Mouse (Mus musculus) midbrain, embryonic 14.5 days (tissue): ENCODE measurements around the gene Ccp110. TPM values are rescaled to one million over a fixed set of nuclear protein-coding genes. Genes with fewer than 3 reads are reported as not detected.

Source experiments
- ATAC-seq: fragments of 200-750 bp; cut with Nextera tagmentation; 2 replicates; pipeline ENCODE4 v1.8.0; 2017; ENCODE audit warnings: moderate number of reproducible peaks, moderate library complexity; ENCODE audit not compliant: low FRiP score, low TSS enrichment
- DNase-seq: peaks from one replicate; pipeline ENCODE4 v3.0.0-alpha.2; 2015
- H3K27ac ChIP-seq: fragments of 300-500 bp; sonication (generic); replicated peaks from 2 replicates; pipeline ENCODE4 v1.5.1; 2014; ENCODE audit warnings: mild to moderate bottlenecking, low read depth, low read length, moderate library complexity
- H3K27me3 ChIP-seq: fragments of 300-500 bp; sonication (generic); 2 replicates; pipeline ENCODE4 v1.6.1; 2014; ENCODE audit warnings: low read length, control low read depth, mixed read lengths; ENCODE audit not compliant: control insufficient read depth, insufficient read depth
- H3K36me3 ChIP-seq: fragments of 300-500 bp; sonication (generic); 2 replicates; pipeline ENCODE4 v1.6.1; 2014; ENCODE audit warnings: low read length, control low read depth; ENCODE audit not compliant: control insufficient read depth, insufficient read depth
- H3K4me1 ChIP-seq: fragments of 300-500 bp; sonication (generic); 2 replicates; pipeline ENCODE4 v1.6.1; 2014; ENCODE audit warnings: mild to moderate bottlenecking, antibody characterized with exemption, low read length, control low read depth; ENCODE audit not compliant: control insufficient read depth, insufficient read depth
- H3K4me2 ChIP-seq: fragments of 300-500 bp; sonication (generic); 2 replicates; pipeline ENCODE4 v1.6.1; 2014; ENCODE audit warnings: mild to moderate bottlenecking, low read length, moderate library complexity
- H3K4me3 ChIP-seq: fragments of 300-500 bp; sonication (generic); replicated peaks from 2 replicates; pipeline ENCODE4 v1.5.1; 2014; ENCODE audit warnings: low read depth, low read length
- H3K9ac ChIP-seq: fragments of 300-500 bp; sonication (generic); replicated peaks from 2 replicates; pipeline ENCODE4 v1.6.1; 2014; ENCODE audit warnings: mild to moderate bottlenecking, low read length, moderate library complexity
- H3K9me3 ChIP-seq: fragments of 300-500 bp; sonication (generic); 2 replicates; pipeline ENCODE4 v1.6.1; 2016; ENCODE audit warnings: low read length, control low read depth, mixed read lengths; ENCODE audit not compliant: control insufficient read depth
- WGBS: fragments of 180-500 bp; shearing (Covaris S2); extraction: QIAGEN DNeasy Blood & Tissue Kit; methylation state at CpG from one replicate; pipeline ENCODE4 v1.1.7; 2014; 5-methylcytosine and 5-hydroxymethylcytosine counted together
- polyA plus RNA-seq: library from polyadenylated mRNA; unstranded; fragments of >200 nt; fragmentation: Nextera tagmentation; extraction: Ambion mirVana; gene quantifications from 2 replicates; pipeline ENCODE4 v1.2.1, GENCODE M21; 2014

Gene Ccp110
- polyA plus RNA-seq, 1 experiment from 2014 or later: 20.1 TPM

- Histone ChIP-seq H3K4me1 (no peaks in the 10 kb centered on the region), H3K9ac (no peak overlapping the region), H3K27me3 (no peaks in the 10 kb centered on the region), H3K27ac (no peak overlapping the region), H3K9me3 (no peaks in the 10 kb centered on the region), H3K4me3 (no peak overlapping the region), H3K36me3 (peaks cover 82% of the 10 kb centered on the region), H3K4me2 (no peak overlapping the region)
- WGBS: 95% methylated on average over 24 of the region's 24 CpGs
- ATAC-seq (no peak), DNase-seq (no peak)
Observed at GRCm38 (mm10) chr7:118756490-118757265, 44.3 kb downstream of the Ccp110 start.

DNA sequence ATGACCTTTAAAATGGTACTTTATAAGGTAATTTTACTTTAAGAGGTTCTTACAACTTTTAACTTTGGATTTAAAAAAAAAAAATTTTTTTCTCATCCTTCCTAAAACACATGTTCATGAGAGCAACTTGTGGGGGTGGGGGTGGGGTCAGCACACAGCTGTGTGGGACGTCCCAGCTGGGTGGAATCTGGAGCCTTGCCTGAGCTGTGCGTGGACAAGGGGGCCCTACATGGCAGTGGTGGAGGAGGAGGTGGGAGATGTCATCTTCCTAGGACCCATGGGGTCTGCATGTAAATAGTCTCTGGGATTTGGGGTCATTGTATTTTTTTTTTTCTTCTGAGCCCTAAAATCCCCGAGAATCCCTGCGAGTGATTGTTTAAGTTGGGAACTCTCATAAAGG, 46.0 kb downstream of the Ccp110 start:
- 64% methylated on average over 4 of the region's 4 CpGs for WGBS
- no peak overlapping the region for H3K27ac ChIP-seq
- H3K4me2 ChIP-seq: no peak overlapping the region
- peaks cover 80% of the 10 kb centered on the region for H3K36me3 ChIP-seq
- ATAC-seq (no peak), DNase-seq (no peak)
- H3K27me3 ChIP-seq: no peaks in the 10 kb centered on the region
- no peaks in the 10 kb centered on the region for H3K9me3 ChIP-seq
- no peak overlapping the region for H3K9ac ChIP-seq
- H3K4me3 ChIP-seq: no peak overlapping the region
- H3K4me1 ChIP-seq: no peaks in the 10 kb centered on the region

- no peaks in the 10 kb centered on the region for H3K9me3 ChIP-seq
- H3K4me2 ChIP-seq: no peak overlapping the region
- no peak overlapping the region for H3K27ac ChIP-seq
- no peak overlapping the region for H3K4me3 ChIP-seq
- no peaks in the 10 kb centered on the region for H3K4me1 ChIP-seq
- H3K27me3 ChIP-seq: no peaks in the 10 kb centered on the region
- no peak overlapping the region for H3K9ac ChIP-seq
- H3K36me3 ChIP-seq: peaks cover 83% of the 10 kb centered on the region
- 76% methylated on average over 5 of the region's 5 CpGs for WGBS
- ATAC-seq (no peak), DNase-seq (no peak)
Observed at GRCm38 (mm10) chr7:118759372-118759771, 47.0 kb downstream of the Ccp110 start.

DNA sequence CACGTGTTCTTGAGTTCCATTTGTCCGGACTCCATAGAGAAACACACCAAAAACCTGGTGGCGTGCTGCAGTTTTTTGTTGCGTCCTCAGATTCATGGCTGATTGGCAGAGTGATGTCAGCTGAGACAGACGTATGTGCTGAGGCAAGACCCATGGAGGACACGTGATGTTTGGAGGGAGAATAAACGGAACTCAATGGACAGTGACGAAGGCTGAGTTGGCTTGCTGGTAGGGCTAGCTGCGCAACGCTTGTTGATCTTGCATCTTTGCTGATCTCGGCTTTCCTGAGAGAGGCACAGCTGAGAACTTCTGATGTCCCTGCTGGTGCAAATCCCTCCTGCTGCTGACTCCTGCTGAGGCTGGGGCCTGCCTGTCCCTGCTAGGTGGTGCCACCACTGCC, 51.6 kb downstream of the Ccp110 start:
- H3K4me3 ChIP-seq: no peak overlapping the region
- peaks cover 74% of the 10 kb centered on the region for H3K36me3 ChIP-seq
- H3K4me1 ChIP-seq: no peaks in the 10 kb centered on the region
- 92% methylated on average over 11 of the region's 11 CpGs for WGBS
- DNase-seq (no peak), ATAC-seq (no peak)
- H3K9me3 ChIP-seq: no peaks in the 10 kb centered on the region
- no peak overlapping the region for H3K9ac ChIP-seq
- no peak overlapping the region for H3K4me2 ChIP-seq
- no peaks in the 10 kb centered on the region for H3K27me3 ChIP-seq
- H3K27ac ChIP-seq: no peak overlapping the region

- Histone ChIP-seq H3K27ac (no peak overlapping the region), H3K27me3 (no peaks in the 10 kb centered on the region), H3K4me2 (no peak overlapping the region), H3K4me1 (no peaks in the 10 kb centered on the region), H3K36me3 (peaks cover 68% of the 10 kb centered on the region), H3K9me3 (no peaks in the 10 kb centered on the region), H3K9ac (no peak overlapping the region), H3K4me3 (no peak overlapping the region)
- ATAC-seq: no peak
- WGBS: 86% methylated on average over 14 of the region's 14 CpGs
- DNase-seq: no peak
Observed at GRCm38 (mm10) chr7:118764725-118765124, 52.4 kb downstream of the Ccp110 start.

- no peaks in the 10 kb centered on the region for H3K4me1 ChIP-seq
- no peaks in the 10 kb centered on the region for H3K27me3 ChIP-seq
- no peak overlapping the region for H3K4me2 ChIP-seq
- H3K9me3 ChIP-seq: no peaks in the 10 kb centered on the region
- no peak overlapping the region for H3K9ac ChIP-seq
- DNase-seq (no peak), ATAC-seq (no peak)
- H3K4me3 ChIP-seq: no peak overlapping the region
- peaks cover 66% of the 10 kb centered on the region for H3K36me3 ChIP-seq
- no peak overlapping the region for H3K27ac ChIP-seq
- 72% methylated on average over 8 of the region's 8 CpGs for WGBS
Observed at GRCm38 (mm10) chr7:118765604-118766003, 53.3 kb downstream of the Ccp110 start.

GRCm38 (mm10) chr7:118766119-118766833, 53.9 kb downstream of the Ccp110 start:
- Histone ChIP-seq H3K4me2 (no peak overlapping the region), H3K27ac (no peak overlapping the region), H3K4me1 (no peaks in the 10 kb centered on the region), H3K9me3 (no peaks in the 10 kb centered on the region), H3K36me3 (peaks cover 61% of the 10 kb centered on the region), H3K9ac (no peak overlapping the region), H3K27me3 (no peaks in the 10 kb centered on the region), H3K4me3 (no peak overlapping the region)
- ATAC-seq: peak; percentile 63
- WGBS: 59% methylated on average over 18 of the region's 18 CpGs
- DNase-seq: peak; percentile 92

DNA sequence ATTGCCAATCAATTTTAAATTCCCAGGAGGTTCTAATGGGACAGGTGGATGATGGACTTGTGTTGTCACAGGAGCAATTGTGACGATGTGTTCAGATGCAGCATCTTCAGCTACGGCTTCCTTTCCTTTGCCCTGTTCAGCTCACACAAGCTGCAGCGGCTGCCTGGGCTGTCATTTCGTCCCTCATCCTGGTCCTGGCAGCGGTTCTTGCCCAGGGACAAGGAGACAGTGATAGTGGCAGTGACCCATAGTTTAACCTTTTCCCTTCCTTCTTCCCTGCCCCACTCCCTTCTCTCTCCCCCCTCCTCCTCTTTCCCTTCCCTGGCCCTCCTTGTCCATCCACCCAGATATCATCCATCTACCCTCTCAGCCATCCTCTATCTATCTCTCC, 54.5 kb downstream of the Ccp110 start:
- H3K9ac ChIP-seq: no peak overlapping the region
- H3K9me3 ChIP-seq: no peaks in the 10 kb centered on the region
- no peak overlapping the region for H3K4me2 ChIP-seq
- H3K4me1 ChIP-seq: no peaks in the 10 kb centered on the region
- ATAC-seq (no peak), DNase-seq (no peak)
- no peaks in the 10 kb centered on the region for H3K27me3 ChIP-seq
- peaks cover 55% of the 10 kb centered on the region for H3K36me3 ChIP-seq
- H3K27ac ChIP-seq: no peak overlapping the region
- no peak overlapping the region for H3K4me3 ChIP-seq
- 88% methylated on average over 5 of the region's 5 CpGs for WGBS

DNA sequence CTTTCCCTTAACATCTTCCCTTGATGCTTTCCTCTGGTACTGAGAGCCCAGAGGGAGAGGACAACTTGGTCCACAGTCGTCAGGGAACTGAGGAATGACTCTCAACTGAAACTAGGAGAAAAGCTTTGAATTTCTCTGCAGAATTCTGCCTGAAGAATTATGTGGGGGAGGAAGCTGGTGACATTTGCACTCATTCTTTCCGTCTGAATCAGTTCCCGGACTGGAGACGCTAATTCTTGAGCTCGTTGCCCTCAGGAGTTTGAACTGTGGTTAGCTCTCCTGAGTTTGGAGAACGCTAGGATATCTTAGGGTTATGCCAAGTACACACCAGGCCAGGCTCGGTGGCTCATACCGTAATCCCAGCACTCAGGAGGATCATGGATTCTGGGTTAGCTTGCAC, 56.9 kb downstream of the Ccp110 start:
- no peaks in the 10 kb centered on the region for H3K9me3 ChIP-seq
- H3K27me3 ChIP-seq: no peaks in the 10 kb centered on the region
- WGBS: 88% methylated on average over 8 of the region's 8 CpGs
- ATAC-seq: no peak
- H3K4me2 ChIP-seq: no peak overlapping the region
- no peak overlapping the region for H3K4me3 ChIP-seq
- H3K4me1 ChIP-seq: no peaks in the 10 kb centered on the region
- H3K36me3 ChIP-seq: peaks cover 54% of the 10 kb centered on the region
- H3K27ac ChIP-seq: no peak overlapping the region
- H3K9ac ChIP-seq: no peak overlapping the region
- DNase-seq: no peak
